Comparison of ENCODE assay signal across 8 mouse cellular contexts in the genomic region with DNA sequence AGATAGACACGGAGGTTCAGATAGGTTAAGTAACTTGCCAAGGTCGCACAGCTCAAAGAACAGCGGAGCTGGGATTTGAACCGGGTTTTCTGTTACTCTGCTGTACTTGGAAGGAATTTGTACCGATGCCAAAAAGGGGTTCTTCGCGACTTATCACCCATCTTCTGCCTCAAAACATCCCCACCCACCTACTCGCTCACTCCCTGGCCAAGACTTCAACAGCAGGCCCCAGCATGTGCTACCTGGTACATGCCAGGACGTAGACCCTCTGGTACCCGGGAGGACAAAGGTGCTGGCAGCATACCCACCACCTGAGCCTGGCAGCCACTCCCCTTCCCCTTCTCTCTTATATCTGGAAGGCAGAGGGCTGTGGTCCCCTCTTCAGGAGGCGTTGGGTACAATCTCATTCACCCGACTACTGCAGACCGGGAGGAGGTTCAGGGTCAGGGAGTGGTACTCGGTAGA. TPM values are rescaled to one million over a fixed set of nuclear protein-coding genes. Genes with fewer than 3 reads are reported as not detected.
DNase-seq lines count a peak whose midpoint lies in the region; ATAC-seq and TF ChIP-seq lines count a peak whose summit lies in the region.

No protein-coding gene starts in this region.

- WGBS in kidney, postnatal 0 days, result 38% methylated on average over 14 of the region's 14 CpGs
- 29% methylated on average over 14 of the region's 14 CpGs for WGBS in hindbrain, embryonic 11.5 days
- 29% methylated on average over 14 of the region's 14 CpGs for WGBS in midbrain, embryonic 12.5 days

- H3K27me3 ChIP-seq in kidney, postnatal 0 days (ENCODE audit: insufficient read depth, low read length), result no peaks in the 10 kb centered on the region
- H3K27me3 ChIP-seq in hindbrain, embryonic 11.5 days (ENCODE audit: control insufficient read depth, insufficient read depth, low read length), result no peaks in the 10 kb centered on the region
- H3K27me3 ChIP-seq in midbrain, embryonic 12.5 days, result no peaks in the 10 kb centered on the region

- TF ChIP-seq CTCF in kidney, postnatal 0 days (IDR thresholded peaks at IDR 0.05; ENCODE audit: low read depth), result no peak

- H3K36me3 ChIP-seq in kidney, postnatal 0 days (ENCODE audit: insufficient read depth, low read length), result no peaks in the 10 kb centered on the region
- no peaks in the 10 kb centered on the region for H3K36me3 ChIP-seq in hindbrain, embryonic 11.5 days (ENCODE audit: control insufficient read depth, insufficient read depth, low read length)
- no peaks in the 10 kb centered on the region for H3K36me3 ChIP-seq in midbrain, embryonic 12.5 days

- no peak for ATAC-seq in kidney, postnatal 0 days (replicated peaks; ENCODE audit: low FRiP score, low read depth)
- ATAC-seq in hindbrain, embryonic 11.5 days (ENCODE audit: low FRiP score), result peak; percentile 16
- ATAC-seq in midbrain, embryonic 12.5 days (ENCODE audit: low FRiP score, low read depth), result no peak

- peak overlapping the region; percentile 91 for H3K4me3 ChIP-seq in kidney, postnatal 0 days (replicated peaks; ENCODE audit: low read depth, low read length)
- peak overlapping the region; percentile 92 for H3K4me3 ChIP-seq in hindbrain, embryonic 11.5 days (ENCODE audit: low read depth, low read length)
- H3K4me3 ChIP-seq in midbrain, embryonic 12.5 days, result peak overlapping the region; percentile 78

- H3K4me2 ChIP-seq in kidney, postnatal 0 days (ENCODE audit: low read length), result peak overlapping the region; percentile 94
- peak overlapping the region; percentile 91 for H3K4me2 ChIP-seq in hindbrain, embryonic 11.5 days (replicated peaks; ENCODE audit: low read depth, low read length)
- H3K4me2 ChIP-seq in midbrain, embryonic 12.5 days (replicated peaks), result peak overlapping the region; percentile 89

- H3K27ac ChIP-seq in kidney, postnatal 0 days, result peak overlapping the region; percentile 87; the same call in 1 of the 2 replicates
- peak overlapping the region; percentile 87 for H3K27ac ChIP-seq in hindbrain, embryonic 11.5 days (ENCODE audit: low read depth, low read length)
- H3K27ac ChIP-seq in midbrain, embryonic 12.5 days (replicated peaks), result peak overlapping the region; percentile 91

- DNase-seq in kidney, postnatal 0 days (ENCODE audit: low spot score), result no peak
- no peak for DNase-seq in kidney, adult 8-10 months
- peak; percentile 43 to 52 for DNase-seq in cerebellum, postnatal 14 days
- no peak for DNase-seq in hindbrain, embryonic 11.5 days (ENCODE audit: low spot score)
- DNase-seq in yolk sac, embryonic 10.5 days (ENCODE audit: low spot score), result no peak
- DNase-seq in thymus, postnatal 10 days (ENCODE audit: low spot score in 2 of 2), result no peak
- DNase-seq in left cerebral cortex, adult 9 months (ENCODE audit: low spot score in 2 of 2), result no peak

- H3K4me1 ChIP-seq in kidney, postnatal 0 days (replicated peaks; ENCODE audit: insufficient read depth, low read length), result peaks cover 18% of the 10 kb centered on the region; the same call in 1 of the 2 replicates
- peaks cover 10% of the 10 kb centered on the region for H3K4me1 ChIP-seq in hindbrain, embryonic 11.5 days (replicated peaks; ENCODE audit: control insufficient read depth, insufficient read depth, low read length)
- peaks cover 39% of the 10 kb centered on the region for H3K4me1 ChIP-seq in midbrain, embryonic 12.5 days

- H3K9me3 ChIP-seq in kidney, postnatal 0 days (replicated peaks; ENCODE audit: low read length), result no peaks in the 10 kb centered on the region
- no peaks in the 10 kb centered on the region for H3K9me3 ChIP-seq in hindbrain, embryonic 11.5 days (ENCODE audit: control insufficient read depth, low read length)
- no peaks in the 10 kb centered on the region for H3K9me3 ChIP-seq in midbrain, embryonic 12.5 days

- peak overlapping the region; percentile 85 for H3K9ac ChIP-seq in kidney, postnatal 0 days (ENCODE audit: low read depth, low read length)
- H3K9ac ChIP-seq in hindbrain, embryonic 11.5 days (ENCODE audit: low read depth, low read length), result peak overlapping the region; percentile 92
- H3K9ac ChIP-seq in midbrain, embryonic 12.5 days (replicated peaks), result peak overlapping the region; percentile 93

RNA-seq across cellular contexts. Expression of a gene that starts 1.4 kb away (rescaled TPM):
- 148 and 160 TPM in 2 replicates for polyA plus RNA-seq in kidney, postnatal 0 days (2015; fragmentation: Nextera tagmentation; extraction: Ambion mirVana)
- 105 and 109 TPM in 2 replicates for polyA plus RNA-seq in hindbrain, embryonic 11.5 days (2014; fragmentation: Nextera tagmentation; extraction: Ambion mirVana)
- polyA plus RNA-seq in midbrain, embryonic 12.5 days (2016; fragmentation: Nextera tagmentation; extraction: Ambion mirVana), result 105 and 110 TPM in 2 replicates

RNA-seq across cellular contexts. Expression of a gene that starts 2.0 kb away (rescaled TPM):
- polyA plus RNA-seq in kidney, postnatal 0 days (2015; fragmentation: Nextera tagmentation; extraction: Ambion mirVana), result 29.6 and 32.7 TPM in 2 replicates
- 48.6 and 50.3 TPM in 2 replicates for polyA plus RNA-seq in hindbrain, embryonic 11.5 days (2014; fragmentation: Nextera tagmentation; extraction: Ambion mirVana)
- polyA plus RNA-seq in midbrain, embryonic 12.5 days (2016; fragmentation: Nextera tagmentation; extraction: Ambion mirVana), result 97.9 and 107 TPM in 2 replicates

RNA-seq across cellular contexts. Expression of a gene that starts 25.6 kb away (rescaled TPM):
- 0.17 TPM in 1 of 2 replicates, not detected in the other for polyA plus RNA-seq in kidney, postnatal 0 days (2015; fragmentation: Nextera tagmentation; extraction: Ambion mirVana)
- polyA plus RNA-seq in hindbrain, embryonic 11.5 days (2014; fragmentation: Nextera tagmentation; extraction: Ambion mirVana), result 0.79 and 1.0 TPM in 2 replicates
- polyA plus RNA-seq in midbrain, embryonic 12.5 days (2016; fragmentation: Nextera tagmentation; extraction: Ambion mirVana), result 1.2 and 1.4 TPM in 2 replicates

RNA-seq across cellular contexts. Expression of a gene that starts 48.9 kb away (rescaled TPM):
- 0.66 TPM in 1 of 2 replicates, not detected in the other for polyA plus RNA-seq in kidney, postnatal 0 days (2015; fragmentation: Nextera tagmentation; extraction: Ambion mirVana)
- polyA plus RNA-seq in hindbrain, embryonic 11.5 days (2014; fragmentation: Nextera tagmentation; extraction: Ambion mirVana), result 0.32 and 0.37 TPM in 2 replicates
- polyA plus RNA-seq in midbrain, embryonic 12.5 days (2016; fragmentation: Nextera tagmentation; extraction: Ambion mirVana), result not detected in 2 replicates

Comparison
In these comparisons a context has a peak if more than half of its experiments do, and no peak if none do; other contexts are left out.
1. DNase-seq: peak in cerebellum, postnatal 14 days (2 of 2); none in kidney, postnatal 0 days (single experiment), kidney, adult 8-10 months (0 of 2), hindbrain, embryonic 11.5 days (single experiment), yolk sac, embryonic 10.5 days (single experiment), thymus, postnatal 10 days (0 of 2) and left cerebral cortex, adult 9 months (0 of 2).
2. Peak in every context shown above with its lines, with median percentiles within 50 percentile points of each other: H3K27ac ChIP-seq, H3K4me2 ChIP-seq, H3K4me3 ChIP-seq and H3K9ac ChIP-seq.